Mouse (Mus musculus) spleen, postnatal 36 days (tissue): ENCODE data around the gene Rps27a.
"Not testable (repeated sequence)": the region's sequence is repeated elsewhere in the genome, so short reads cannot be mapped to it uniquely, and the experiment has no call there.

Experiments
- DNase-seq, 2 experiments: peaks; one replicate each; pipeline ENCODE4 v3.0.0; 2022; ENCODE audit warnings: low spot score in 2 of 2, mixed read lengths in 1 of 2

Gene Rps27a

DNA sequence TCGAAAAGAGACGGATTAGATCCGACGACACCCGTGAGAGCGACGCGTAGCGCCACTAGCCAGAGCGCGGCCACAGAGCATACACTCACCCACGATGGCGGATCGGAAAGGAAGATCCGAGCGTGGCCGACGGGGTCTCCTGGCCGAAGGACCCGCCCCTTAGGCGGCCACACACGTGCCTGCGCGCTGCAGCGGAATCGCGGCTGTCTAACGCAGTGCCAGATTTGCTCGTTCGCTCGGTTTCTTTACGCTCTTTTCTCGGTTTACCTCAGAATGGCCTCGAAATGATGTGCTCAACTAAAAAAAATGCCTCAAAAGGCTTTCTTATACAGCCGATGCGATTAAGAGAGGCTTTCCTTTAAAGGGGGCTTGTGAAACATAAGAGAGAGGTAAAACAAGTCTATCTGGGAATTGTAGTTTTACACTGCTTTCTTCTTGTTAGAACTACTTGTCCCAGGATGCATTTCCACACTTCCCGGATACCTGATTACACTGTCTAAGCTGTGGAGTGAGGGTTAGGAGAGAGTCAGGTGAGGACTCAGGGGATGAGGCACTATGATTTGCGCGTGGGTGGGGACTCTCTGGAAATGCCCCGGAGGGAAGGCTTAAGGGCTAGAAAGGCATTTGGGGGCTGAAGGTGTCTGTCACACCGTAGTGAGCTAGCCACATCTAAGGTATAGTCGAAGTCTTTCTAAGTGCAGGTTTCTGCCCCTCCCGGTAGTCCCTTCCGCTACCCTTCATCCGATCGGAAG is at the start of gene Rps27a, which contains the start of gene Clhc1:
Rps27a (minus strand) TSS at position 358 of the 752 bp plus-strand sequence.
Clhc1 (plus strand) TSS at position 199 of the 752 bp plus-strand sequence.
- DNase-seq = peak; percentile 89 to 92

DNA sequence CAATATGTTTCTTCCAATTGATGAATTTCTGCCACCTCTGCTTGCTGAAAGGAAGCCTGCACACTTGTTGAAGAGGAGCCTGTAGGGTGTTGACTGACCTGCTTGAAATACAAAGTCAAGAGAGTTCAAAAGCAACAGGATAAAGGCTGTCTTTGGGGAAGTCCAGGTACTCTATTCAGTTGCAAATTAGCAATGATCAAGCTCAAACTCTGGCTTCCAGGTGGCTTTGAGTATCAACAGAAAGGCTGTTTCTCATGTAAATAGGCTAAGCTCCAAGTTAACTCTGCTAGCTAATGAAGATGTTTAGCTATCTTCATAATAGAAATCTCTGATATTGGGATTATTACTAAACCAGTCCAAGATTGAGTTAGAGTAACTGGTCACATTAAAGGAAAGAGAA is 49.2 kb upstream of the Rps27a start:
- no peak for DNase-seq

DNA sequence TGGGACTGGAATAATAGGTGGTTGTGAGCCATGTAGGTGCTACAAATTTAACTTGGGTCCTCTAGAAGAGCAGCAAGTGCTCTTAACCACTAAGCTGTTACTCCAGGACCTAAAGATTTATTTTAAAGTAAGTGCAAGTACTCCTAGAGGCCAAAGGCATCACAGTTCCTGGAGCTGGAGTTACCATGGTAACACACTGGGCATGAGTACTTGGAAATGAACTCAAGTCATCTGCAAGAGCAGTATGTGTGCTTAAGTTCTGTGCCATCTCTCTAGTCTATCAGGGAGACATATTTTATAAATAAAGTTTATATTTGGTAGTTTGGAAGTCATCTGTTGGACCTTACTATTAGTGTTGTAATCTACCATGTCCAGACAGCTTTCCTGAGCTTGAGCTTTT is 47.3 kb upstream of the Rps27a start:
- DNase-seq = no peak

DNA sequence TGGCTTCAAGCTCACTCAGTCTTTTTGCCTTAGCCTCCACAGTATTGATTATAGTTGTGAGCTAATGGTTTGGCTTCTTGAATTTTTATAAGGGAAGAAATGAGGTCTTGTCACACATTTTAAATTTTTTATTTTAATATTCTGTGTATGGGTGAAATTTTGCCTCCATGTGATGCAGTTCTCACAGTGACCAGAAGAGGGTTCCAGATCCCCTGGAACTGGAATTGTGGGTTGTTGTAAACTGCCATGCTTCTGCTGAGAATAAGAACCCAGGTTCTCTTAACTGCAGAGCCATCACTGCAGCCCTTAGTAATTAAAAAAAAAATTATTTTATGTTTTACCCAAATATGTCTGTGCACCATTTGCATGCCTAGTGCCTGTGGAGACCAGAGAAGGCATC is 31.7 kb upstream of the Rps27a start:
- no peak for DNase-seq

DNA sequence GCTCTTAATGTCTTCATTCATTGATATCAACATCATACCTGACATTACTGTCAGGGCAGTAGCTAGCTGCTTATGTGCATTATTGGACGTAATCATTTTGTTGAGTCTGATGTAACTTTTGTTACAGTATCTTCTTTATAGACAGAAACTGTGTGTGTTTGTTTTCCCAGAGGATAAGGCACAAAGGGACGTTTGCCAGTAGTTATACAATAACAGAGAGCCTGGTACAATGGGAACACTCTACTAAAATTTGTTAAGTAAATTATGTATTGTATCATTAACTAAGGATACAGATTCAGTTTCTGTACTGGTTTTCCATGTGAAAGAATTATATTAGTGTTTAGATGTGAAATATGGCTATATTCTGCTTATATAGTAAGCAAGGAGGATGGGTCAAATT is 24.7 kb upstream of the Rps27a start:
- no peak for DNase-seq

DNA sequence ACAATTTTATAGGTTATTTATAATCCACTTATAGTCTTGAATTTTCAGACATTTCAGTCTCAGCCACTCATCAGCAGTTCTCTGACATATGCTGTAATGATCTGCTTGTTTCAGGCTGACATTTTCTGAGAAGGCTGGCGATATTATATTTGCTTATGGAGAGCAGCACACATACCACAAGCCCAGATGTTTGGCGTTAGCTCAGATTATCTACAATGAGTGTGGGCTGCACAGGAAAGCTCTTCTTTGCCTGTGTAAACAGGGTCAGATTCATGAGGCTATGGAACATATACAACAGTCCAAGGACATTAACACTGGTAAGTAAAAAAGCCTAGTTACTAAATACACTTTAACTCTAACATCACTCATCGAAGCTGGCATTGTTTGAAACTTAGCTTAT is 23.6 kb upstream of the Rps27a start:
- DNase-seq = no peak

DNA sequence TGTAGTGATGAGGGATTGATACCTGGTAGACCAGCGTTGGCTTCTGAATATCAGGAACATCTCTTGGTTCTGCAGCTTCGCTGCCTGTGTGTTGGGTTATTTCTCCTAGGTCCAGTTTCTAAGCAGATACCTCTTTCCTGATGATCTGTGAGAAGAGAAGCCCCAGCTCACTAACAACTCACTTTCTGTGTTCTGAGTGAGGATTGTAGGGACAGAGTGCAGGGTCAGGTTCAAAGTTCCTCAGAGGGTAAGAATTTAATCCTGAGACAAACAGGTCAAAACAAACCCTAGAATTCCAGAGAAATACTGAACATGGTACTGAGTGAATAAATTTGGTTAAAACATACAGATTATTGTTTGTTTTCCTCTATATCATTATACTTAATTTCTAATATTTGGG is 15.5 kb upstream of the Rps27a start:
- DNase-seq = no peak

- DNase-seq = no peak
Observed at GRCm38 (mm10) chr11:29560990-29561389, 13.1 kb upstream of the Rps27a start.

DNA sequence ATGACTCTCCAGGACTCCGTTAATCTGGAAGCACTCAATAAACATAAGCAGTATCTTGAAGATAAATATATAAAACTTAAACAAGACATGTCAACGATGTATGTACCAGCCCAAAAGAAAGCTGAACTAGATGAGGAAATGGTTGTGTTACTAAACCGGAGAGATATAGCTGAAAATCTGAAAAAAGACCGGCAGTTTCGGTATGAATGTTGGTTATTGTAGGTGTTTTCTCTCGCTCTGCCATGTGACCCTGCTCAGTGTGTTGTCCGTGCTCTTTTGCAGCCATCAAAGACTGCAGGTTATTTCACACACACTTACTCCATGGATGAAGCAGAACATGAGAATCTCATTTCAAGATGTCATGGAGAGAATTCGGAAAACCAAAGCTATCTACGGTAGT is 12.5 kb upstream of the Rps27a start:
- DNase-seq = no peak

DNA sequence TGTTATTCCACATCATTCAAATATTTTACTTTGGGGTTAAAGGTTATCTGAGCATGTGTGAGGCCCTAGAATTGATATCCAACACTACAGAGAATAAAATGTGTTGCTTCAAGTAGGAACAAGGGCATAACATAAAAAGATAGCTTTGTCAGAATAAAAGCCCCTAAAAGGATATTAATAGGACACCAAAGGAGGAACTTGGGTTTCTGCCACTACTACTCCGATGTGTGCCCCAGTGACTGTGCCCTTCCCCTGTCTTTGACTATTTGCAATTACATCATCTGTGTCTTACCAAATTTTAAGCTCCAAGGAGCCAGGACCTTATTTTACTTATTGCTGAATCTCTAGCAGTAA is 1.5 kb upstream of the Rps27a start:
- peak; percentile 47 to 57 for DNase-seq

DNA sequence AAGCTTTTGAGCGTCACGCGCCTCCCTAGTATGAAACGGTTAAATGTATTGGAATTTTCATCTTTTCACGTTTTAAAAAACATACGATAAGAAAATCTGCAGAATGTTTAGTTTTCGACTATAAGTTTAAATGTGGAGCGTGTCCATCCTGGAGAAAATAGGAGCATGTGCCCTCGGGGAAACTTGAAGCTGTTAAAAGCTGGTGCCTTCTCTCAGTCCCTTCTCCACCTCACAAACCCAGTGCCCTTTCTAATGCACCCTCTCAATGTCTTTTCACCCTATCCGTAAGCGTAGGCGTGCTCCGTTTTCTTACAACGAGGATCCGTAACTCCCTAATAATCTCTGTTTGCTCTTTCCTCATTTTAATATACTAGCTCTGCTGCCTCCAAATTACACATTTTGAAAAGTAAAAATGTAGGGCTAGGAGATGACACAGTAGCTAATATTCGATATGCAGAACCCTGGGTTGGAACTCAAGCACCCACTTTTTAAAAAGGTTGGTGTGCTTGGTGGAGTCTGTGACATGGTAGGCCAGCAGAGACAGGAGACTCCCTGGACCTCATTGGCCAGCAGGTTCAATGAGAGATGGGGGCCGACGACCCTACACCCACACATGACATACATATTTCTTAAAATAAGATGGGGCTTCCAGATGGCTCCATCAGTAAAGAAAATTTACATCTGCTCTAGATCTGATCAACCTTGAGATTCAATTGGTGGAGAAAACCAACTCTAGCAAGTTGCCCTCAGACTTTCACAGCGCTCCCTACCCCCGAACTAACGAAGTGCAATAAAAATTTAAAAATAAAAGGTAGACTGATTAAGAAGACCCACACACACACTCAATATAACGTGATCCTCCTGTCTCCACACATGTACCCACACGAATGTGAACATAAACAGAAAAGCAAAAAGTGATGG is 855 bp upstream of the Rps27a start:
- peak in 1 of 2 experiments; percentile 8 for DNase-seq

DNA sequence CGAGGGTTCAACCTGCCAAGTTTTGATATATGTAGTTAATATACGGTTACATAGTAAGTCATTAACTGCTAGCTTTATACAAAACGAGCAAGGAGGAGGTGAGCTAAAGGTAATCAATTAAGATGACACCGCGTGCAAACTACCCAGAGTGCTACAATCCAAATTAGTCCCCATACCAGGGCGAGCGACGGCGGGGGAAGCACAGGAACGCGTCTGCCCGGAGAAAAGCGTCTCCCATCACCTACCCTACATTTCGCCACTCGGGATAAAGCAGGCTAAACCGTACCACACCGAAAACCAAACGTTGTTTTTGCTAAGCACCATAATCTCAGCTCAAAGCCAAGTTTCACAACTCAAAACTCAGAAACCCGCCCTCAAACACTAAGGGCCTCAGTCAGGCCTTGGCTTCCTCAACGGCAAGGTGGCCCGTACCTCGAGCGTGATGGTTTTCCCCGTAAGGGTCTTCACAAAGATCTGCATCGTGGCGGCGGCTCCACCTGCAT is 609 bp downstream of the Rps27a start:
- DNase-seq = no peak

DNA sequence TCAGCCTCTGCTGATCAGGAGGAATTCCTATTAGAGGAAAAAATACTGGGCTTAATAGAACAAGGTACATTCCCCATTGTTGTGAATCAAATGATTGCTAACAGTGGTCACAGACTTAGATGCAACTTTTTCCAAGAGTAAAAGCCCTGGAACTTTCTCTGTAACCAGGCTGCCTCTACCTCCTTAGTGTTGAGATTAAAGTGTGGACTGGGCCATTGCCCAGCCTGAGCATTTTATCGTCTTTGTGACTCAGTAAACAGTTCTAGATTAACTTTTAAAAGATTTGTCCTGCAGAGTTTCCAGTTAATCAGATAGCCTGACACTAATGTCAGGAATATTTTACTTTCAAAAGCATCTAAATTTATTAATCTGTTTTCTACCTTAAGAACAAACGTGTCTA is 1.1 kb downstream of the Rps27a start:
- no peak for DNase-seq

- not testable (repeated sequence) for DNase-seq
Observed at GRCm38 (mm10) chr11:29546297-29546696, 1.6 kb downstream of the Rps27a start.

DNA sequence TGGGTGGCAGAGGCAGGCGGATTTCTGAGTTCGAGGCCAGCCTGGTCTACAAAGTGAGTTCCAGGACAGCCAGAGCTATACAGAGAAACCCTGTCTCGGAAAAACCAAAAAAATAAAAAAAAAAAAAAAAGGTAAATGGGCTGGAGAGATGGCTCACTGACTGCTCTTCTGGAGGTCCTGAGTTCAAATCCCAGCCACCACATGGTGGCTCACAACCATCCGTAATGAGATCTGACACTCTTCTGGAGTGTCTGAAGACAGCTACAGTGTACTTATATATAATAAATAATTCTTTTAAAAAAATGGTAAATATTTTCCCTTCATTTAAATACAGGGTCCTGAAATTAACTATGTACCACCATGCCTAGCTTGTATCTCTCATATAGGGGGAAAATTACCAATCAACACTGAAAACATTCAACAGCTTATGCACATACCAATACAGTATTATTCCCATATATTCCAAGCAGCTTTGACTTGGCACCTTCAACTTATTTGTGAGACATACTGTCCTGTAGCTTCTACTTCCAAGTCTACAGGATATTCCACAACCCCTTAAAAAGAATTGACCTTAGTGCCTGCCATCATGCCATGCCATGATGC is 2.7 kb downstream of the Rps27a start:
- DNase-seq = not testable (repeated sequence)

DNA sequence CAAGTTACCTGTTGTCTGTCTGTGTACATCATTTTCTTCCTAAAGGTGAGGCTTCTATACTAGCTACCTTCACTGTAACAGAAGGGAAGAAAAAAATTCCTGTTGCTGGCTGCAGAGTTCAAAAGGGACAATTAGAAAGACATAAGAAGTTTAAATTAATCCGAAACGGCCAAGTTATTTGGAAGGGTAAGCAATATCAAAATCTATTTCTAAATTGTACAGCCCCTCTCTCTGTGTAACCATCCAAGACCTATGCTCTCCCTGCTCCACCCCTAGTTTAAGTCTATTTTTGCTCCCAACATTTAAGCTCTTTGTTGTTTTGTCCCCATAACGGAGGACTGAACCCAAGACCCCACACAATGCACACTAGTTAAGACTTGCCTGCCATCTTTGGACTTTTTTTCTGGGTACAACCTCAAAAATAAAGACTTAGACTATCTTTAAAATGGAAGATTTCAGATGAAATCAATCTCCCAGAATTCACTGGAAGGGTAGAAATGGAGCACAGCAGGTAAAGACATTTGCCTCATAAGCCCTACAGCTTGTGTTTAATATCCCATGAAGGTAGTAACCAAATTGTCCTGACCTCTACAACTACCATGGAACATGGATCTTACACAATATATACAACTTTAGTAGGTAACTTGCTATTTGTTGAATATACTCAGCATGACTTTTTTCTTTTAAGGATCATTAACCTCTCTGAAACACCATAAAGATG is 3.5 kb downstream of the Rps27a start:
- DNase-seq = no peak

DNA sequence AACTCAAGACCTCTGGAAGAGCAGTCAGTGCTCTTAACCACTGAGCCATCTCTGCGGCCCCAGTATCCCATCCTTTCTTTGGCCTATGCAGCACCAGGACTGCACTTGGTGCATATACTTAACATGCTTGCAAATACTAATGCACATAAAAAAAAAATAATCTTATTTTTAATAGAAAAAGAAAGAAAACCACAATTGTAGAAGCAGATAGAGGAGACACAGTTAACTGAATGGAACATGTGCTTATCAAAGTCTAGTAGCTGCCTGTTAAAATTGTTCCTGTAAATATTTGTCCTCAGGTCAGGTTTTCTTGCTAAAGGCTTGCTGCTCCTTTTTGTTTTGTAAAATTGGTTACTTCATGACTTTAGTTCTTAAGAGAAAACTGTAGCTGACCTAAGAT is 9.7 kb downstream of the Rps27a start:
- DNase-seq = no peak

- peak; percentile 61 to 67 for DNase-seq
Observed at GRCm38 (mm10) chr11:29525988-29526794, 21.7 kb downstream of the Rps27a start, which contains the start of gene Mtif2. Gene Mtif2, plus strand, starts transcription at chr11:29526408.

DNA sequence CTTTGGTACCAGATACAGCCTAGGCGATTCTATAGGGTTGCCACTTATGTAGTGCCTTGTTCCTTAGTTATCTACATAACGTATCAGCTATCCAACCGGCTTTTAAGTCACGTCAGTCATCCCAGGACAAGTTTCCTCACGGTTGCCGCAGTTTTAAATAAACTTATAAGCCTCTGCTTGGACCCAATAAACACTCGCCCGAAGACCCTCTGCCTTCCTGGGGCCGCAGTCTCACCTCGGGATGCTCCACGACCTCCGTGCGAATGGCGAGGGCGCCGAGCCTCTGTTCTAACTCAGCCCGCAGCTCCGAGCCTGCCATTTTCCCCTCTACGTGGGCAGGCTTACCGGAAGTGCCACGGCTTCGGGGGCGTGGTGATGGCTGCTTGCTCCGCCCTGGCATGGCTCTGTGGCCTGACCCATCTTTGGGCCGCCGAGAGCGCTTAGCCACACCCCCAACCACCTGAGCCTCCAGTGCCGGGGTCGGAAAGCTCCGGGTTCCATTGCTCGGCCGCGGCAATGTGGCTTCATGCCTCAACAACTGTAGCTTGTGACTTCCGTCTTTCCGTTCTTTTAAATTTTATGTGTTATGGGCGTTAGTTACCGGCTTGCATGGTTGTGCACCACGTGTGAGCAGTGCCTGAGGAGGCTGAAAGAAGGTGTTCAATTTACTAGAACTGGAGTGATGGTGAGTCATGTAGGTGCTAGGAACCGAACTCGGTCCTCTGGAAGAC is 33.1 kb downstream of the Rps27a start, which contains the start of gene Prorsd1:
Prorsd1 (minus strand) TSS at position 352 of the 731 bp plus-strand sequence.
- DNase-seq = peak; percentile 95 to 96

GRCm38 (mm10) chr11:29514325-29514681 is 33.6 kb downstream of the Rps27a start:
- peak in 1 of 2 experiments; percentile 18 for DNase-seq
